Comparison of ENCODE assay signal across 18 mouse cellular contexts in genomic region chr8:81558550-81558949, GRCm38 (mm10).
DNase-seq lines count a peak whose midpoint lies in the region; ATAC-seq lines count a peak whose summit lies in the region.
"Had no signal": no experiment of that assay in that cellular context is flagged by ENCODE, and none has a peak within 500 bp of the region (broad histone marks: within the 10 kb centered on the region; RNA-seq: fewer than 3 reads in every experiment).

No protein-coding gene starts in this region.

- peak; percentile 84 for DNase-seq in CD4-positive, CD25-positive, alpha-beta regulatory T cell, adult 2 months (ENCODE audit: low read depth, low spot score)
- DNase-seq in CD8-positive naive resting alpha-beta T cell, adult 2 months (ENCODE audit: low read depth in 2 of 2, low spot score in 2 of 2) = peak; percentile 24 to 27
- peak; percentile 82 for DNase-seq in induced T-regulatory cell, adult 2 months (ENCODE audit: low read depth)
- DNase-seq in kidney, adult 8-10 months = no peak
- DNase-seq in thymus, postnatal 36 days = no peak
- DNase-seq: adrenal gland, adult 2 months; adrenal gland, postnatal 14 days; cerebellum, adult 11 months; cerebellum, adult 2 months; cerebellum, adult 9-11 months; cerebellum, postnatal 25 days; forebrain, postnatal 0 days; gastrocnemius, adult 2 months; gastrocnemius, postnatal 14 days; heart, adult 2 months had no signal

- ATAC-seq in megakaryocyte progenitor cell, adult 5-6 weeks (replicated peaks; ENCODE audit: poor library complexity) = no peak
- ATAC-seq: forebrain, embryonic 14.5 days; forebrain, postnatal 0 days; intestine, embryonic 16.5 days had no signal

Comparison
In these comparisons a context has a peak if more than half of its experiments do, and no peak if none do; other contexts are left out.
1. DNase-seq: peak in CD4-positive, CD25-positive, alpha-beta regulatory T cell, adult 2 months (single experiment), CD8-positive naive resting alpha-beta T cell, adult 2 months (2 of 2) and induced T-regulatory cell, adult 2 months (single experiment); none in kidney, adult 8-10 months (0 of 2) and thymus, postnatal 36 days (0 of 2).